Mouse (Mus musculus) neural tube, embryonic 12.5 days (tissue): Measurements from ENCODE around the gene Kcnk15. TPM values are rescaled to one million over a fixed set of nuclear protein-coding genes. Genes with fewer than 3 reads are reported as not detected.

ENCODE experiments used
- ATAC-seq: fragments of 200-750 bp; cut with Nextera tagmentation; 2 replicates; pipeline ENCODE4 v1.8.0; 2017; ENCODE audit warnings: low read depth, mild to moderate bottlenecking, moderate TSS enrichment, moderate library complexity; ENCODE audit not compliant: low FRiP score
- H3K27ac ChIP-seq: fragments of 300-500 bp; sonication (generic); 2 replicates; pipeline ENCODE4 v1.5.1; 2016
- H3K27me3 ChIP-seq: fragments of 300-500 bp; sonication (generic); replicated peaks from 2 replicates; pipeline ENCODE4 v1.6.1; 2016; ENCODE audit warnings: mild to moderate bottlenecking
- H3K36me3 ChIP-seq: fragments of 300-500 bp; sonication (generic); 2 replicates; pipeline ENCODE4 v1.6.1; 2016; ENCODE audit warnings: mild to moderate bottlenecking
- H3K4me1 ChIP-seq: fragments of 300-500 bp; sonication (generic); 2 replicates; pipeline ENCODE4 v1.6.1; 2016
- H3K4me2 ChIP-seq: fragments of 300-500 bp; sonication (generic); replicated peaks from 2 replicates; pipeline ENCODE4 v1.6.1; 2016; ENCODE audit warnings: mild to moderate bottlenecking
- H3K4me3 ChIP-seq: fragments of 300-500 bp; sonication (generic); 2 replicates; pipeline ENCODE4 v1.5.1; 2016
- H3K9ac ChIP-seq: fragments of 300-500 bp; sonication (generic); 2 replicates; pipeline ENCODE4 v1.6.1; 2016; ENCODE audit warnings: mild to moderate bottlenecking
- H3K9me3 ChIP-seq: fragments of 300-500 bp; sonication (generic); 2 replicates; pipeline ENCODE4 v1.6.1; 2016; ENCODE audit warnings: mild to moderate bottlenecking
- WGBS: fragments of 180-500 bp; shearing (Covaris S2); methylation state at CpG from one replicate; pipeline ENCODE4 v1.1.7; 2016; 5-methylcytosine and 5-hydroxymethylcytosine counted together
- polyA plus RNA-seq: library from polyadenylated mRNA; unstranded; fragments of >200 nt; fragmentation: Nextera tagmentation; extraction: Ambion mirVana; gene quantifications from 2 replicates; pipeline ENCODE4 v1.2.1, GENCODE M21; 2016

The Kcnk15 gene
- polyA plus RNA-seq, 1 experiment from 2014 or later, result 0.10 TPM

DNA sequence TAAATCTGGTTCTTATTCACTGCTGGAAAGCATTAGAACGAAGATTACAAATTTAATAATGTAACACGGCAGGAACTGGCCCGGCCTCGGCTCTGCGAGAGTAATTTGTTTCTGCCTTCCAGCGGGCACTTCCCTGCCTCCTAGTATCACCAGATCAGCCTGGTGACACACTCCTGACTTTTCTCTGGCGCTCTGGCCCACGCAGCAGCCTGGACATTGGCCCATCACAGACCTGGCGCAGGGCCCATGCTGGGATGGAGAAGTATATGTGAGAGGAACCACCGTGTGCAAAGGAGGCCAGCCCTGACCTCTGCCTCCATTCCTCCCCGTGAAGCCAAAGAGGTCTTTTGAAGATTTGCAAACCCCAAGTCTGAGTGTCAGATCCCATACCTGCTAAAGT lies 50.0 kb downstream of the Kcnk15 start:
- ATAC-seq, result no peak
- H3K4me1 ChIP-seq, result no peaks in the 10 kb centered on the region
- no peak overlapping the region for H3K9ac ChIP-seq
- no peak overlapping the region for H3K4me2 ChIP-seq
- H3K4me3 ChIP-seq, result no peak overlapping the region
- no peaks in the 10 kb centered on the region for H3K27me3 ChIP-seq
- H3K9me3 ChIP-seq, result no peaks in the 10 kb centered on the region
- H3K27ac ChIP-seq, result no peak overlapping the region
- 73% methylated on average over 11 of the region's 11 CpGs for WGBS
- no peaks in the 10 kb centered on the region for H3K36me3 ChIP-seq

- Histone ChIP-seq H3K4me3 (no peak overlapping the region), H3K9me3 (no peaks in the 10 kb centered on the region), H3K4me2 (no peak overlapping the region), H3K4me1 (no peaks in the 10 kb centered on the region), H3K36me3 (no peaks in the 10 kb centered on the region), H3K27me3 (no peaks in the 10 kb centered on the region), H3K9ac (no peak overlapping the region), H3K27ac (no peak overlapping the region)
- no peak for ATAC-seq
- WGBS, result 87% methylated on average over 4 of the region's 4 CpGs
Observed at GRCm38 (mm10) chr2:163904323-163904722, 50.9 kb downstream of the Kcnk15 start.

DNA sequence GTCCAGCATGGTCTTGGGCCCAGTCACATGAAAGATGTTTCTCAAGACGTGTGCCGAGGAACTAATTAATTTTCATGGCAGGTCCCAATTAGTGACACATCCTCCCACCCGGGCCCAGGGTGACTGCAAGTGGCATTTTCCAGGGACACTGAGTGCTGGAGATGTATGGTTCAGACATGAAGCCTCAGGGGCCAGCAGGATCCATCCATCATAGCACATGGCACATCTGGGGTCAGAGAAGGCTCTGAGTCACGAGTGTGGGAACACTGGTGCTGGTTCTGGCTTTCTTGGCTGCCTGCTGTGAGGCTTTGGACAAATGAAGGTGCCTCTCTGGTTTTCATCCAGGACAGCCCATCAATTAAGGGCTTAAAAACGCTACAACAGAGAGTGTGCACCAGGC lies 53.7 kb downstream of the Kcnk15 start:
- no peaks in the 10 kb centered on the region for H3K27me3 ChIP-seq
- WGBS, result 70% methylated on average over 5 of the region's 5 CpGs
- H3K27ac ChIP-seq, result no peak overlapping the region
- no peaks in the 10 kb centered on the region for H3K9me3 ChIP-seq
- H3K36me3 ChIP-seq, result no peaks in the 10 kb centered on the region
- no peak overlapping the region for H3K4me2 ChIP-seq
- no peak overlapping the region for H3K4me3 ChIP-seq
- no peak overlapping the region for H3K9ac ChIP-seq
- H3K4me1 ChIP-seq, result no peaks in the 10 kb centered on the region
- no peak for ATAC-seq

Other genes starting within 250 kb of the Kcnk15 start
- gene Serinc3, start 208.5 kb upstream of the Kcnk15 start, polyA plus RNA-seq, result 34.5 and 41.2 TPM in 2 replicates
- gene Pkig, start 195.3 kb upstream of the Kcnk15 start, polyA plus RNA-seq, result 123 and 124 TPM in 2 replicates
- 3.9 and 4.2 TPM in 2 replicates for gene Ada, start 103.4 kb upstream of the Kcnk15 start, polyA plus RNA-seq
- gene Ccn5, start 32.8 kb upstream of the Kcnk15 start, polyA plus RNA-seq, result 0.14 and 0.41 TPM in 2 replicates
- gene Rims4, start 65.0 kb downstream of the Kcnk15 start, polyA plus RNA-seq, result 5.0 and 5.2 TPM in 2 replicates
- 346 and 381 TPM in 2 replicates for gene Ywhab, start 141.3 kb downstream of the Kcnk15 start, polyA plus RNA-seq
- 2.1 and 2.2 TPM in 2 replicates for gene Pabpc1l, start 171.8 kb downstream of the Kcnk15 start, polyA plus RNA-seq
- 27.7 and 28.8 TPM in 2 replicates for gene Stk4, start 216.7 kb downstream of the Kcnk15 start, polyA plus RNA-seq
- 43.4 and 46.2 TPM in 2 replicates for gene Tomm34, start 217.5 kb downstream of the Kcnk15 start, polyA plus RNA-seq